In the genomic region with DNA sequence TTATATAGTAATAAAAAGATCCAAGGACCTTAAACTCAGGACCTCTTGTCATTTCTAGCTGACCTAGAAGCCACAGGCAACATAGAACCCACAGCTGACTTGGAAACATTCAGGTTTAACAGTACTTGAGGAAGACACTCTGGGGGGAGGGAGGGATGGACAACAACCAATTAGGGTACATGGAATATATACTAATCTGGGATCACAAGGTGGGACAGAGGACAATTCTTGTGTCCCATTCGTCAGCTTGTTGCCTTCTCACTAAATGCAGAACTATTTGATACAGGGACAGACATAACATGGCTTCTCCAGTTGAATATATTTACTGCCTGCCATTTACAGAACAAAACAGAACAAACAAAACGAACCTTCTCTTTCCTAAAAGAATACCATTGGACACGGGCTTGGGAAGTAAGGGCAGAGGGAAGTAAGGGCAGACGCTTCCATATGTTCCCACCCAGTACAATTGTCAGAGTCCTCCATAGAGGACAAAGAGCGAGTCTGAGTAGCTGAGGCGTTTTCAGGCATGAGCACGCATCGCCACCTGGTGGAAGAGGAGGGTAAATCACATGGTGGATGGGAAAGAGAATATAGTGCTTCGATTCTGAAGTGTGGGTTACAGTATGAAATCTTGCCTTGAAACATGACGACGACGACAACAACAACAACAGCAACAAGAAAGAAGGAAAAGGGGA, we compare ENCODE assay signal across 9 mouse cellular contexts. TPM values are rescaled to one million over a fixed set of nuclear protein-coding genes. Genes with fewer than 3 reads are reported as not detected.
DNase-seq lines count a peak whose midpoint lies in the region; ATAC-seq and TF ChIP-seq lines count a peak whose summit lies in the region.
"Had no signal": no experiment of that assay in that cellular context is flagged by ENCODE, and none has a peak within 500 bp of the region (broad histone marks: within the 10 kb centered on the region; RNA-seq: fewer than 3 reads in every experiment).

No protein-coding gene starts in this region.

- H3K9me3 ChIP-seq in ES-Bruce4 (replicated peaks; ENCODE audit: control insufficient read depth, insufficient read depth, low read length, poor library complexity, severe bottlenecking): no peaks in the 10 kb centered on the region
- no peaks in the 10 kb centered on the region for H3K9me3 ChIP-seq in embryonic facial prominence, embryonic 15.5 days (replicated peaks)
- no peaks in the 10 kb centered on the region for H3K9me3 ChIP-seq in heart, embryonic 16.5 days (replicated peaks; ENCODE audit: control insufficient read depth, low read length)
- H3K9me3 ChIP-seq in lung, embryonic 14.5 days (ENCODE audit: low read depth, low read length): no peaks in the 10 kb centered on the region

- no peak for TF ChIP-seq POLR2A in ES-Bruce4 (IDR thresholded peaks at IDR 0.05; ENCODE audit: insufficient read depth, low read length)
- TF ChIP-seq POLR2A in bone marrow macrophage, adult 2 months (IDR thresholded peaks at IDR 0.05; ENCODE audit: borderline replicate concordance, low read depth, low read length): no peak

- H3K4me2 ChIP-seq in embryonic facial prominence, embryonic 15.5 days (replicated peaks): no peak overlapping the region
- no peak overlapping the region for H3K4me2 ChIP-seq in heart, embryonic 16.5 days (ENCODE audit: low read depth, low read length)
- no peak overlapping the region for H3K4me2 ChIP-seq in lung, embryonic 14.5 days

- no peaks in the 10 kb centered on the region for H3K27me3 ChIP-seq in ES-Bruce4 (ENCODE audit: control insufficient read depth, insufficient read depth, low read length, poor library complexity, severe bottlenecking)
- no peaks in the 10 kb centered on the region for H3K27me3 ChIP-seq in embryonic facial prominence, embryonic 15.5 days
- H3K27me3 ChIP-seq in heart, embryonic 16.5 days (ENCODE audit: control insufficient read depth, insufficient read depth, low read length): no peaks in the 10 kb centered on the region
- no peaks in the 10 kb centered on the region for H3K27me3 ChIP-seq in lung, embryonic 14.5 days (ENCODE audit: insufficient read depth, low read length)

- peak; percentile 76 for TF ChIP-seq CTCF in ES-Bruce4 (IDR thresholded peaks at IDR 0.05; ENCODE audit: low read depth, low read length)
- peak; percentile 69 for TF ChIP-seq CTCF in bone marrow macrophage, adult 2 months (IDR thresholded peaks at IDR 0.05; ENCODE audit: low read depth, low read length)
- TF ChIP-seq CTCF in lung, embryonic 14.5 days (IDR thresholded peaks at IDR 0.05; ENCODE audit: low read depth): peak; percentile 94

- DNase-seq in kidney, postnatal 14 days: peak; percentile 77
- peak; percentile 89 for DNase-seq in lung, embryonic 14.5 days
- peak; percentile 15 to 70 for DNase-seq in thymus, postnatal 10 days (ENCODE audit: low spot score in 2 of 2)

- H3K27ac ChIP-seq in ES-Bruce4 (ENCODE audit: insufficient read depth, low read length): no peak overlapping the region
- no peak overlapping the region for H3K27ac ChIP-seq in bone marrow macrophage, adult 2 months (ENCODE audit: insufficient read depth, low read depth, low read length)
- no peak overlapping the region for H3K27ac ChIP-seq in embryonic facial prominence, embryonic 15.5 days (replicated peaks)
- H3K27ac ChIP-seq in heart, embryonic 16.5 days (ENCODE audit: low read length): no peak overlapping the region
- no peak overlapping the region for H3K27ac ChIP-seq in lung, embryonic 14.5 days (ENCODE audit: low read depth)

- TF ChIP-seq EP300 in ES-Bruce4 (IDR thresholded peaks at IDR 0.05; ENCODE audit: insufficient read depth, low read depth, low read length): no peak

- no peak overlapping the region for H3K4me3 ChIP-seq in ES-Bruce4 (ENCODE audit: low read depth, low read length)
- H3K4me3 ChIP-seq in bone marrow macrophage, adult 2 months (ENCODE audit: insufficient read depth, low read length): no peak overlapping the region
- no peak overlapping the region for H3K4me3 ChIP-seq in embryonic facial prominence, embryonic 15.5 days (replicated peaks)
- H3K4me3 ChIP-seq in heart, embryonic 16.5 days (ENCODE audit: low read length): no peak overlapping the region
- no peak overlapping the region for H3K4me3 ChIP-seq in lung, embryonic 14.5 days (ENCODE audit: low read depth, low read length)

- WGBS in embryonic facial prominence, embryonic 15.5 days: 18% methylated on average over 12 of the region's 12 CpGs
- 16% methylated on average over 12 of the region's 12 CpGs for WGBS in heart, embryonic 16.5 days
- 18% methylated on average over 12 of the region's 12 CpGs for WGBS in lung, embryonic 14.5 days

- no peak overlapping the region for H3K9ac ChIP-seq in ES-Bruce4 (ENCODE audit: low read depth, poor library complexity, severe bottlenecking)
- no peak overlapping the region for H3K9ac ChIP-seq in embryonic facial prominence, embryonic 15.5 days
- no peak overlapping the region for H3K9ac ChIP-seq in heart, embryonic 16.5 days (ENCODE audit: low read length)
- no peak overlapping the region for H3K9ac ChIP-seq in lung, embryonic 14.5 days

- H3K36me3 ChIP-seq in ES-Bruce4 (ENCODE audit: control insufficient read depth, insufficient read depth, low read length, poor library complexity, severe bottlenecking): no peaks in the 10 kb centered on the region
- H3K36me3 ChIP-seq in embryonic facial prominence, embryonic 15.5 days: no peaks in the 10 kb centered on the region
- H3K36me3 ChIP-seq in heart, embryonic 16.5 days (ENCODE audit: control insufficient read depth, insufficient read depth): no peaks in the 10 kb centered on the region
- H3K36me3 ChIP-seq in lung, embryonic 14.5 days (ENCODE audit: insufficient read depth): no peaks in the 10 kb centered on the region

- no peaks in the 10 kb centered on the region for H3K4me1 ChIP-seq in ES-Bruce4 (ENCODE audit: control insufficient read depth, insufficient read depth, low read length)
- no peaks in the 10 kb centered on the region for H3K4me1 ChIP-seq in bone marrow macrophage, adult 2 months (ENCODE audit: control insufficient read depth, insufficient read depth, low read length)
- H3K4me1 ChIP-seq in embryonic facial prominence, embryonic 15.5 days: no peaks in the 10 kb centered on the region
- H3K4me1 ChIP-seq in heart, embryonic 16.5 days (ENCODE audit: control insufficient read depth, insufficient read depth, low read length): 0 out of 2 replicates have a peak, but pooled peaks cover 2% of the 10 kb centered on the region
- H3K4me1 ChIP-seq in lung, embryonic 14.5 days (ENCODE audit: insufficient read depth): no peaks in the 10 kb centered on the region

- 0 out of 2 replicates have a peak, but pooled peaks have one; percentile 65 for ATAC-seq in embryonic facial prominence, embryonic 15.5 days (ENCODE audit: insufficient number of reproducible peaks, low FRiP score, low TSS enrichment, low read depth)
- ATAC-seq in heart, embryonic 16.5 days (replicated peaks; ENCODE audit: extremely low read depth, insufficient read depth, low FRiP score): 0 out of 2 replicates have a peak, but pooled peaks have one; percentile 52
- ATAC-seq in lung, embryonic 14.5 days (ENCODE audit: insufficient read depth): peak; percentile 90
- peak; percentile 98 for ATAC-seq in neutrophil, adult 5-6 weeks (ENCODE audit: extremely low read depth, insufficient number of reproducible peaks, low FRiP score, poor library complexity, severe bottlenecking)

RNA-seq across cellular contexts. Expression of gene Klre1, which starts 18.6 kb away (rescaled TPM):
- not detected in 2 replicates for polyA plus RNA-seq in ES-Bruce4 (2011; ENCODE audit: insufficient read depth, insufficient read length, low read depth, missing spikeins)
- polyA plus RNA-seq in bone marrow macrophage, adult 2 months (2012; ENCODE audit: insufficient read depth, insufficient read length, missing spikeins): not detected in 2 replicates
- 0.13 TPM in 1 of 2 replicates, not detected in the other for polyA plus RNA-seq in embryonic facial prominence, embryonic 15.5 days (2015; fragmentation: Nextera tagmentation; extraction: Ambion mirVana)
- not detected in 2 replicates for polyA plus RNA-seq in heart, embryonic 16.5 days (2015; fragmentation: Nextera tagmentation; extraction: Ambion mirVana)
- polyA plus RNA-seq in lung, embryonic 14.5 days (2014; fragmentation: Nextera tagmentation; extraction: Ambion mirVana): not detected in 2 replicates
- total RNA-seq in neutrophil, adult 5-6 weeks (2017): 3.6 and 3.7 TPM in 2 replicates
- total RNA-seq: layer of hippocampus, adult 18-20 months had no signal

RNA-seq across cellular contexts. Expression of gene Gabarapl1, which starts 26.1 kb away (rescaled TPM):
- polyA plus RNA-seq in ES-Bruce4 (2011; ENCODE audit: insufficient read depth, insufficient read length, low read depth, missing spikeins): 68.1 and 75.1 TPM in 2 replicates
- polyA plus RNA-seq in bone marrow macrophage, adult 2 months (2012; ENCODE audit: insufficient read depth, insufficient read length, missing spikeins): 115 and 118 TPM in 2 replicates
- polyA plus RNA-seq in embryonic facial prominence, embryonic 15.5 days (2015; fragmentation: Nextera tagmentation; extraction: Ambion mirVana): 53.2 and 54.4 TPM in 2 replicates
- 39.7 and 41.8 TPM in 2 replicates for polyA plus RNA-seq in heart, embryonic 16.5 days (2015; fragmentation: Nextera tagmentation; extraction: Ambion mirVana)
- 12.4 and 12.5 TPM in 2 replicates for polyA plus RNA-seq in lung, embryonic 14.5 days (2014; fragmentation: Nextera tagmentation; extraction: Ambion mirVana)
- 9.6 and 10.1 TPM in 2 replicates for total RNA-seq in neutrophil, adult 5-6 weeks (2017)

RNA-seq across cellular contexts. Expression of gene Klrd1, which starts 32.5 kb away (rescaled TPM):
- polyA plus RNA-seq in ES-Bruce4 (2011; ENCODE audit: insufficient read depth, insufficient read length, low read depth, missing spikeins): not detected in 2 replicates
- not detected in 2 replicates for polyA plus RNA-seq in bone marrow macrophage, adult 2 months (2012; ENCODE audit: insufficient read depth, insufficient read length, missing spikeins)
- 0.37 TPM in 1 of 2 replicates, not detected in the other for polyA plus RNA-seq in embryonic facial prominence, embryonic 15.5 days (2015; fragmentation: Nextera tagmentation; extraction: Ambion mirVana)
- polyA plus RNA-seq in heart, embryonic 16.5 days (2015; fragmentation: Nextera tagmentation; extraction: Ambion mirVana): 1.0 and 2.6 TPM in 2 replicates
- polyA plus RNA-seq in lung, embryonic 14.5 days (2014; fragmentation: Nextera tagmentation; extraction: Ambion mirVana): not detected in 2 replicates
- 25.5 and 29.5 TPM in 2 replicates for total RNA-seq in neutrophil, adult 5-6 weeks (2017)
- total RNA-seq: layer of hippocampus, adult 18-20 months had no signal

RNA-seq across cellular contexts. Expression of gene Tmem52b, which starts 46.7 kb away (rescaled TPM):
- polyA plus RNA-seq in ES-Bruce4 (2011; ENCODE audit: insufficient read depth, insufficient read length, low read depth, missing spikeins): not detected in 2 replicates
- polyA plus RNA-seq in bone marrow macrophage, adult 2 months (2012; ENCODE audit: insufficient read depth, insufficient read length, missing spikeins): not detected in 2 replicates
- polyA plus RNA-seq in embryonic facial prominence, embryonic 15.5 days (2015; fragmentation: Nextera tagmentation; extraction: Ambion mirVana): not detected in 2 replicates
- polyA plus RNA-seq in heart, embryonic 16.5 days (2015; fragmentation: Nextera tagmentation; extraction: Ambion mirVana): 0.05 TPM in 1 of 2 replicates, not detected in the other
- polyA plus RNA-seq in lung, embryonic 14.5 days (2014; fragmentation: Nextera tagmentation; extraction: Ambion mirVana): 0.47 and 0.55 TPM in 2 replicates
- total RNA-seq in neutrophil, adult 5-6 weeks (2017): 1.5 TPM in 1 of 2 replicates, not detected in the other
- total RNA-seq: layer of hippocampus, adult 18-20 months had no signal

RNA-seq across cellular contexts. Expression of gene Olr1, which starts 52.1 kb away (rescaled TPM):
- polyA plus RNA-seq in ES-Bruce4 (2011; ENCODE audit: insufficient read depth, insufficient read length, low read depth, missing spikeins): 1.3 and 1.4 TPM in 2 replicates
- not detected in 2 replicates for polyA plus RNA-seq in bone marrow macrophage, adult 2 months (2012; ENCODE audit: insufficient read depth, insufficient read length, missing spikeins)
- not detected in 2 replicates for polyA plus RNA-seq in embryonic facial prominence, embryonic 15.5 days (2015; fragmentation: Nextera tagmentation; extraction: Ambion mirVana)
- 0.30 and 0.39 TPM in 2 replicates for polyA plus RNA-seq in heart, embryonic 16.5 days (2015; fragmentation: Nextera tagmentation; extraction: Ambion mirVana)
- 0.18 and 0.21 TPM in 2 replicates for polyA plus RNA-seq in lung, embryonic 14.5 days (2014; fragmentation: Nextera tagmentation; extraction: Ambion mirVana)
- 0.49 and 2.2 TPM in 2 replicates for total RNA-seq in neutrophil, adult 5-6 weeks (2017)
- total RNA-seq: layer of hippocampus, adult 18-20 months had no signal
